Mouse (Mus musculus) kidney, adult 8-10 months (tissue): ENCODE results near the gene Gm21103.
"Not testable (repeated sequence)": the region's sequence is repeated elsewhere in the genome, so short reads cannot be mapped to it uniquely, and the experiment has no call there.

Experiments used
- DNase-seq, 2 experiments: peaks; one replicate each; pipeline ENCODE4 v3.0.0; 2022

Gm21103 gene

DNA sequence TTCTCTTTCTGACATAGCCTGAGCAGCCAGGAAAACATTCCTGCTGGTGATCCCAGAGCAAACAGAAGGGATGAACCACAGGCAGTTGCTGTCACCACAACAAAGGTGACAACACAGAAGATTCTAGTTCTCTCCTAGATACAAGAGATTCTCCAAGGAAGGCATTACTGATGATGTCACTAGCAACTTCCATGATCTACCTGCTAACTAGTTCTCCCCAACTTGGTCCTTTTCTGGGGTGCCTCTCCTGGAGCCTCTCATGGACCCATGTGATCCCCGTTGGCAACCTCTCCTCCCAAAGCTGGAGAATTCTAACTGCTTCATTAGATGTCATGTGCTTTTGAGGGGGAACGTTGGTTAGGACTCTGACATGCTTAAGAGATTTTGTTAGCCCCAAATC, at the start of gene Gm21103:
Gene Gm21103 (minus strand): TSS at position 101 of the 400 bp plus-strand sequence.
- not testable (repeated sequence) for DNase-seq

DNA sequence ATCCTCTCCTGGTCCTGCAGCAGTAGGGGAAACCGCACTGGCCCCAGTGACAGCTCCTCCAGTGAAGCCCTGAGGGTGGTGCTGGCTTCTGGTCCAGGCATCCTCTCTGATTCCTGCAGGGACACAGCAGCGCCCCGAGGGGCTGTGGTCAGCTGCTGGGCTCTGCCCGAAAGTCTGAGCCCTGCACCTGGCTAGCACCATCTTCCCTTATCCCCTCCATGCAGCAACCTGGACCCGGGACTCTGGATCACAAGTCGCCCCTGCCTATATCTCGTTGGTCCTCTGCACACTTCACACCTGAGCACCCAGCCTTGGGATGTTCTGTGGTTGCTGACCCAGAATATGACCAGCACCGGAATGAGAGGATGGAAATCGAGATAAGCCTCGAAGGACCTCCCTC, 38.9 kb upstream of the Gm21103 start, which contains the start of gene Gm3618:
Gene Gm3618 (minus strand): TSS at position 101 of the 400 bp plus-strand sequence.
- not testable (repeated sequence) for DNase-seq

DNA sequence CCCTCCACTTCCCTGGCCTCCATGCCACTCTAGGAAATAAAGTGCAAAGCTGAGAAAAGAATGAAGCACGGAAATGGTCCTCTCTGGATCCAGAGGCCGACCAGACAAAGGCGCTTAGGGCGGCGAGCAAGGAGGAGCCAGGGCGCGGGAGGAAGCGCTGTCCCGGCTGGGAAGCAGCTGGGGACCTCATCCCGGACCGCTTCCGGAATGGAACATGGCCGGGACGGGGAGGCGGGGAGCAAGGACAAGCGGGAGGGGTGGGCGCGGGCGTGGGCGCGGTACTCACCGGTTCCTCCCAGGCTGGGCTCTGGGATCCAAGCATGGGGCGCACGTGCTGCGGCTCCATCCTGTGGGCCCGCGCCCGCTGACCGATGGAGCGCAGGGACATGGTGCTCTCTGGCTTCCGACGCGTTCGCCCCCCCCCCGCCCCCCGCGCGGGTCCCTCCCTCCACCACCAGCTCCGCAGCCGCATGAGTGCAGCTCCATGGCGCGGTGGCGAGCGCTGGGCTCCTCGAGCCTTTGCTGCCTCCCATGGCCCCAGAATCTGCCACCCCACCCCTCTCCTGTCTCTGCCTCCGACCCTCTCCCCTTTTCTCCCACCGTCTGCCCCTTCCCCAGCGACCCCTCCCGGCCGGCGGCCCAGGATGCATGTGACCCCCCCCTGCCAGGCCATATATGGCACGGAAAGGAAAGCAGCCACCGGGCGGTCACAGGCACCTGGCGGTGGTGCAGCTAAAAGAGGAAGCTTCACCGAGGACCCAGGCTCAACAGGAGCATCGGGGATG, 17.5 kb downstream of the Gm21103 start, which contains the start of gene Gm3411:
Gene Gm3411 (minus strand): TSS at position 320 of the 785 bp plus-strand sequence.
- peak; percentile 7 to 36 for DNase-seq
